Mouse (Mus musculus): ENCODE data around the gene Helz. TPM values are rescaled to one million over a fixed set of nuclear protein-coding genes. Genes with fewer than 3 reads are reported as not detected.

Helz gene
- polyA plus RNA-seq, 1 experiment, result 8.9 TPM

DNA sequence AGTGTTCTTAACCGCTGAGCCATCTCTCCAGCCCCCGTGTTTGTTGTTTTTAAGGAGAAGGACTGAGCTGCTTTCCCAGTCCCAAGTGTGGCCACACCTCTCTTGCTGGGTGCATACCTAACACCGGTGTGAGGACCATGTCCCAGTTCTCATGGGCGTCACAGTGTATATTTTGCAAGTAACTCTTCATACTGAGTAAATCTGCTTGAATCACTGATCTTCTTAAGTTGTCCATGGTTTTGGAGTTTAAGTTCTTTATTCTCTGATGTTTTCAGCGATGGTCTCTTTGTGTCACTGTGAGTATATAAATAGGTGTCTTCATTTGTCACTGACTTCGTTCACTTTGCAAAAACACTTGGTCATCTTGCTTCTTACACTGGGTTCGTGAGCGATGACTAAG lies 126.9 kb downstream of the Helz start:
- DNase-seq (ENCODE audit: low read depth), result no peak

DNA sequence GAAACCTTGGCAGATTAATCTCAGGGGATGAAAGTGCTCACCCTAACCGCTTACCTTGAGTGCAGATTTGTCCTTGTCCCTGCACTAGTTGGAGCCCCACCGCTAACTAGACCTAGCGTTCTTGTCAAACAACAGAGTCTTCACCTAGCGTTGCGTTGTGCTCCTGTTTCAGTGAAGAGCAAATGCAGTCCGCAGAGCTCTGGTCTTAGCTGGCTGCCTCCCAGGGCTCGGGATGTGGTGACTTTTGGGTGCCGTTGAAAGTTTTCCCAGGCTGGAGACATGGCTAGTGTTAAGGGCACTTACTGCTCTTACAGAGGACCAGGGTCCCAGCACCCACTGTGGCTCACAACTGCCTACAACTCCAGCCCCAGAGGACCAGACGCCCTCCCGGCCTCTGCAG lies 127.5 kb downstream of the Helz start:
- no peak for DNase-seq (ENCODE audit: low read depth)

GRCm38 (mm10) chr11:107676207-107676940 lies 128.6 kb downstream of the Helz start:
- no peak for DNase-seq (ENCODE audit: low read depth)

DNA sequence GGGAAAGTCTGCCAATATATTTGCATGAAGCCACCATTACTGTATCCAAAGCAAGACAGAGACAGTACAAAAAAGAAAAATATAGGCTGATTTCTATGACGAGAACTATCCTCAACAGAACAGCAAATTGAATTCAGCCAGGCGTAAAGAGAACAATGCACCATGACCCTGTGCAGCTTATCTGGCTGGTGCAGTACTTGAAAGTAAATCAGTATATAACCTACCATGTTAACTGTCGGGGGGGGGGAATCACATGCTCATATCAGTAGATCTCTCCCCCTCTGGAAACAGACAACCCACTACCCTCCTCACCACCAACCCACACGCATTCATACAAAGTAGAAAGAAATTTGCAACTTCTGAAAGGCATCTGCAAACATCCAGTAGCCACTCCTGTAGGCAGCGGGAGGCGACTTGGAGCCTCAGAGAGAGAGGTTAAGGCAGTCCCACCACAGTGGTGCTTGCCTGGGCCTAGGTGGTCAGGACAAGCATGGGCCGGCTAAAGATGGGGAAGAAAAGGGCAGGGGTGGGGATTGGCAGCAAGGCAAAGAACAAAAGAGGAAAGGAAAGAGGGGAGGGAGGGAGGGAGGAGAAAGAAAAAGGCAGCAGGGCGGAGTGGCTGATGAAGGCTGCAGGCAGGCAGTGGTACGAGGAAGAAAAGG lies 135.1 kb downstream of the Helz start:
- no peak for DNase-seq (ENCODE audit: low read depth)

DNA sequence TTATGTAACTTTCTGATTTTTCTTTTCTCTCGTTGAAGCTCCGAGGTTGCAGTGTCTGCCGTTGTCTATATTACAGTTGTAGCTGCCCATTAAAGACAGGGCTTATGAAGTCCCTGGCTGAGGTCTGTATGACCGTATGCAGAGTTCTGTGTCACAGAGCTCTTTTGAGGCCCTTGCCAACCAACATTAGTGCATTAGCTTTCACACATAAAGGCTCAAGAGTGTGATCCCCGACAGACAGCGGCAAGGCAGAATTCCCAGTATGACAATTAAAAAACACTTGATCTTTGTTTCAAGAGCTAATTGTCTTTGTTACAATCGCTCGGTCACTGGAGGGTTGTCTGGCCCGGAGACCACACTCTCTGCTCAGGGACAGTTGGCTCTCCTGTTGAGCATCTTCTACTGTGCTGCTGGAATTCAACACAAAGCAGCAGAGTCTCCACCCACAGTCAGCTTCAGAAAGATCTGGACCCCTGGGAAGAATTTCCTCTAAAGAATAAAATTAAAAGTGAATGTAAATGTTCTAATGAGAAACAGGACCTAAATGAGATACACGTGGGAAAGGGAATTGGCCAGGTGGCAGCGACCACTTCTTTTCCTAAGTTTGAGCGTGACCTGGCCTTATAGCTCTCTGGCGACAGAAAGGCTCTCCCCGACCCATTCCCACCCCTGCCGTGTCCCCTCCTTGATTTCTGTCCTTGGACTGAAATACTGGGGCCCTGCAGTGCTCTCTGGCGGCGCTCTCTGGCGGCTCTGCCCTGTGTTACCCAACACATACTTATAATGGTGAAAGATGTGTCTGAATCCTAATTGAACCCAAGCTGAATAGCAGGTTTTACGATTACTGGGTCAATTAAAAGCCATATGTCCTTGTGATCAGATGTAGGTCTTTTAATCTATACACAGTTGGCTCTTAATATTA lies 136.1 kb downstream of the Helz start:
- no peak for DNase-seq (ENCODE audit: low read depth)

DNA sequence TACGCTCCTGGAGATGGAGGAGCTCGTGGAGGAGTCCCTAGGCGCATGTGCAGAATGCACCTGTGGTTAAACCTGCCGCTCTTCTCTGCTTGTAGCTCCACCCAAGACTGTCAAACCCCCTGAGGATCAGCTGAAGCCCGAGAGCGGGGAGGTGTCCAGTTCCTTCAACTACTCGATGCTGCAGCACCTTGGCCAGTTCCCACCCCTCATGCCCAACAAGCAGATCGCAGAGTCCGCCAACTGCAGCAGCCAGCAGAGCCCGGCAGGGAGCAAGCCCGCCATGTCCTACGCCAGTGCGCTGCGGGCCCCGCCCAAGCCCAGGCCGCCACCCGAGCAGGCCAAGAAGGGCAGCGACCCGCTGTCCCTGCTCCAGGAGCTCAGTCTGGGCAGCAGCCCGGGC lies 138.6 kb downstream of the Helz start:
- no peak for DNase-seq (ENCODE audit: low read depth)

DNA sequence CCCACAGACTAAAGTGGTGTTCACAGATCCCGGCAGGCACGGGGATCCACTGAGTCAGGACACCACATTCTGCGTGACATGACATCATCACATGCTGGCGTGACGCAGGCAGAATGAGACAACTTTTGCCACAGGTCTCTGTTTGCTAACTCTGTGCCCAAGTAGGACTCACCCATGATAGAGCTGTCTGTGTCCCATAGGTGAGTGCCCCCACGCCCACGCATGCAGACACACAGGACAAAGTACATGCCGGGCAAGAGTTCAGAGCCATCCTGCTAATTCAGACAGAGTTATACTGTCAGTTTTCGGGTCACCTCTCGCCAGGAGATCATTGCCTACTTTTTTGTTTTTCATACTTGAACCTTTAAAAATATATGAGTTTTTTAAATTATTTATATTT lies 140.8 kb downstream of the Helz start:
- DNase-seq (ENCODE audit: low read depth), result no peak

GRCm38 (mm10) chr11:107691569-107691968 lies 143.8 kb downstream of the Helz start:
- DNase-seq (ENCODE audit: low read depth), result no peak

DNA sequence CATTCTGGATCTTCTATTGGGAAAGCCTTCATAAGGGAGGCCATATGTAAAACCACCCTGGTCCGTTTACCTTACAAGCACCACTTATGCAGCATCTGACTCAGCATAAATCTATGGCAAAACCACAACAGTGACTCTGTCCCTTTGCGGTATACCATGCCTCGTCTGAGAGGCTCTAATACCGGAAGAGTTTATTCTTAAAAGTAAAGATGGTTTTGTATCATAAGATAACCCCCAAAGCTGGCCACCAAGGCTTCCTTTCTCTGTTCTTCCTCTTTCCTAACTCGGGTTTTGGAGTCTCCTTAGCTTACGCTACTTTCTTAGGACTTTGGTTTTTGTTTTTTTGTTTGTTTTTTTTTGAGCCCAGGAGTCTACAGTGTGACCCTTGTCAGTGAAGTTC lies 145.6 kb downstream of the Helz start:
- DNase-seq (ENCODE audit: low read depth), result no peak

DNA sequence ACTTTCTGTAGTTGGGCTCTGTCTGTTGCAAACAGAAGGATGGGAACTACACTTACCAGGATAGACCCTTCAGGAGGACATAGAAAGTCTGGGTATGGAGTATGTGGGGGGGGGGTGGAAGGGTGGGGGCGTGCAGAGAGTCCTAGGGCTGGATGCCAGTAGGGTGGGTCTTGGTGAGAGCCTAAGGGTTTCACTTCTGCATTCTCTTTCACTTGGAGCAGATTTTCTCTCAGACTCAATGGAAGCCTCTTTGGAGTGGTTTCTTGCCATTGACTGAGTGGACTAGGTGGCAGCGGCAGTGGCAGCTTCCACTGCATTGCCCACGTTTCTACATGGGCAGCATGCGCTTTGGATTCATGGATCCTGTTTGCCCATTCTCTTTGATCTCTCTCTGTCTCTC lies 152.2 kb downstream of the Helz start:
- no peak for DNase-seq (ENCODE audit: low read depth)

GRCm38 (mm10) chr11:107703272-107704134 lies 155.8 kb downstream of the Helz start:
- DNase-seq (ENCODE audit: low read depth), result no peak

DNA sequence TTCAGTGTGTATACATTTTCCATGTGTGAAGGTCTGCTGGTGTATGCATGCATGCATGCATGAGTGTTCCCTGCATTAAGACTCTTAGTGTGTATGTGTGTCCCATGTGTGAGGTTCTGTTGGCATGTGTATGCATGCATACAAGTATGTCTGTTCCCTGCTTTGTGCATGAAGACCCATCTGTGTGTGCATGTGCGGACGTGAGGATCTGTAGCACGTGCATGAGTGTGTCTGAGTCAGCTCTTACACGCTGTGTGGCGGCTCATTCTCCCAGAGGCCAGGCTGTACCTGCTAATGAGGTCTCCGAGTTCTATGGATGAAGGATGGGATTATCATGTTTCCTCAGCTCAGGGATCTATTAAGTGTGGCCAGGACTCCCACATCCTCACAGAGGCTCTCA lies 157.3 kb downstream of the Helz start:
- DNase-seq (ENCODE audit: low read depth), result no peak

- no peak for DNase-seq (ENCODE audit: low read depth)
Observed at GRCm38 (mm10) chr11:107705476-107706074, 157.8 kb downstream of the Helz start.

DNA sequence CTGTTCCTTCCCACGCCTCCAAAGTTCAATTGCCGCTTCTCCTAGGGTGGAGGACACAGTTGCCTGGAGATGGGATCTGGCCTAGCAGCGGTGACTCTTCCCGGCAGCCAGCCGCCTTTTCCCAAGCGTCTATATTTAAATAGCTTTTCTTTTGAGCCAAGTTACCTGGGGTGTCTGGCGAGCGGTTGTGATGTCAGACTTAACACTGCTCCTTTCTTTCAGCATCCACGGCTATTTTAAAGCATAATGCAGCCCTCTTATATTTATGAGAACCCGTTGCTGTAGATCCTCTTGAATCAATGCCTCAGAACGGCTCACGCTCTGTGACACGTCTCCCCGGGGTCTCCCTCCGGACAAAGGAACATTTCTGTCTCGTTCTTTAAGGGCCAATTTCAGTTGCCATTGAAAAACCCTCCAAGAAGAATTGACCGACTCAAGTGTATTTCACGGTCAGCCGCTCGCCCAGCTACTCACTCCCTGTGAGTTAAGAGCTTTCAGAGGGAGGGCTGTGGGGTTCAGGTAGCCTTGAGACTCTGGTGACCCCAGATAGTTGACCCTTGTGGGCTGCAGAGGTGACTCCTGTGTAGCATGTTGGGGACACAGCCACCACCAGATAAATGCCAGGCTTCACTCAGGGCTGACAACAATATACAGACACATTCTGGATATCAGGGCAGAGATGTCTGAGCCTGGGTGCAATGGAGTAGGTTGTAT lies 160.3 kb downstream of the Helz start:
- no peak for DNase-seq (ENCODE audit: low read depth)

DNA sequence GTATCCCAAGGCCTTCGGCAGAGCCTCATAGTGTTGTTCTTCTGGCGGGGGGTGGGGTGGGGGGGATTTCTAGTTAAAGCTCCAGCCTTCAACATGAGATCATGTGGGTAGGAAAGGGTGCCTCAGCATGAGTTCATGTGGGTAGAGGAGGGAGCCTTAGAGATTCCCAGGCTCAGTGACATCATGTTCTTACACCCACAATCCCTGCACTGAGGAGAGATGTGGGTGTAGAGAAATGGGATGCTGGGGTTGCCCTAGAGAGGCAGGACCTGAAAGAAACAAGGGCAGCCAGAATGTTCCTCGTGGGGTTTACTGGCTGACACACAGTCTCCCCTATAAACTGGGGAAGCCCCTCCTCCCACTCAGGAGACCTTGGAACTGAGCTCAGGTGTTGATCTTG lies 162.6 kb downstream of the Helz start:
- DNase-seq (ENCODE audit: low read depth), result no peak

DNA sequence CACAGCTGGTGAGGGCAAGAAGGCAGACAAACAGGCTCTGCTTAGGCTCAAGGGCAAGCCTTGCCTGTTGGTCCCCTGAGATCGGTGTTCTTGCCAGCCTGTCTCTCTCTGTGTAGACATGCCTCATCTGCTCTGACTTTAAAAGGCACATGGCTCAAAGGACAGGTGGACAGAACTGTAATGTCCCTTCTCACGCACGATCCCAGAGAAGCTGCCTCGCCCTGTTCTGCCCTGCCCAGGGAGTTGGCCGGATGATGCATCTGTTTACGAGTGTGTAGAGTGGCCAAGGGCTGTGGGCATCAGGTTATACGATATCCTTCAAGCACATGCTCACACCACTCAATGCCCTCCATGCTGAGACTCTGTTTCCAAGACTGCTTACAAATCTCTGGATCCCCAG lies 166.6 kb downstream of the Helz start:
- peak; percentile 50 for DNase-seq (ENCODE audit: low read depth)

DNA sequence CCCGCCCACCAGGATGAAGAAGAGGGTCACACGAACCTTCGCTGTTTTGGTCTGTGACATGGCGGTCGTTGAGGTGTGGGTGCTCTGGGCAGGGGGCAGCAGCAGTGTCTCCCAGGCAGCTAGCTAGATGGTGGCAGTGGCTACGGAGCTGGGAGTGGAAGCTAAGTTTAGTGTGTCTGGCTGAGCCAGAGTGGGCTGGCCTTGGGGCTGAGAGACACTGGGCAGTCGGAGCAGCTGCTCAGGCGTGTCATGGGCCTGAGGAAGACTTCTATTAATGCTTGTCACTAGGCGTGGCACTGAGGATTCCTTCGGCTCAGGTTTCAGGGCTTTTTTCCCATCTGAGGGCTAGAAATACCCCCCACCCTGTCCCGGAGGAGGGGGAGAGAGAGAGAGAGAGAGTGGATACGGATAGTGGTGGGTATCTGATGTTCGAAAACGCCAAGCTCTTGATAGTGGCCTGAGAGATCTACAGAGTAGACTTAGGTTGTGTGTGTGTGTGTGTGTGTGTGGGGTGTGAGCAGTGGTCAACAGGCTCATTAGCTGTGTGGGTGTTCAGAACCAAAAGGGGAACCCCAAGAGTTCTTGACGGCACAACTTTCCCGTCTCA lies 168.7 kb downstream of the Helz start, which contains the start of gene Cacng1:
Gene Cacng1, minus strand, starts transcription at position 191 of the 607 bp plus-strand sequence.
- no peak for DNase-seq (ENCODE audit: low read depth)

DNA sequence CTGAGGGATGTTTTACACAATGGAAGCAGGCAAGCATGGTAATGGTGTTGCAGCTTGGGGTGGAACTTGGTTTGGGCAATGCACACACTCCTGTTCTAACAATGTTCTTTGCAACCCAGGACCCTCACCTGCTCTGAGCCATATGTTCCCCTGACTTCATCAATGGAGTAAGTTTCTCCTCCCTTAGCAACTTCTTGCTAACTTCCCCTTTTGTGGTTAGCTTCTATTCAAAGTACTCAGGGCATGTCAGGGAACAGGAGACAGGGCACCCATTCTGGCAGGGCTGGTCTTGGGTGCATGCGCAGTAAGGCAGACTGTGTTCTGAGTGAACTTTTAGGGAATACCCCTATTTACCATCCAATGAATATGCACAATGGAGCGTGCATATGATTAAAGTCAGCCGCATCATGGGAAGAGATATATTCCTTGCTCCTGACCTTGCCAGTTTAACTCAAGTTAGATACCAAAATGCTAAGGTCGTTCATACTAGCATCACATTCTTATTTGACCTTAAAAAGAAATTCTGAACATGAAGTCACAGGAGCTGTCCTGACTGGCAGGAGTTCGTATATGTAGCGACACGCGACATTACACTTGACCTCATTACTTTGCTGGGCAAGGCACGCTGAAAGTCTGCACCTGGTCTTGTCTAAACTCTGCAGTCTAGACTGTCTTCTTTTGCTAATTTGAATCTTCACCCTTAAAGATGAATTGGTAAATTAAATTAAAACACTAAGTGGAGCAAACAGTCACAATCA lies 172.7 kb downstream of the Helz start:
- DNase-seq (ENCODE audit: low read depth), result no peak

GRCm38 (mm10) chr11:107721057-107721456 lies 173.3 kb downstream of the Helz start:
- no peak for DNase-seq (ENCODE audit: low read depth)

Data from gonadal fat pad, adult 2 months (tissue).